Mouse (Mus musculus) liver, embryonic 11.5 days (tissue): ENCODE measurements around the gene Cemip. TPM values are rescaled to one million over a fixed set of nuclear protein-coding genes. Genes with fewer than 3 reads are reported as not detected.
A peak's percentile ranks its signal among the peaks of the same experiment; 100 is the strongest.

Experiments used
- ATAC-seq: fragments of 200-750 bp; cut with Nextera tagmentation; replicated peaks from 2 replicates; pipeline ENCODE4 v1.8.0; 2017; ENCODE audit warnings: moderate number of reproducible peaks, mild to moderate bottlenecking, moderate TSS enrichment, moderate library complexity; ENCODE audit not compliant: low FRiP score
- DNase-seq: peaks from one replicate; pipeline ENCODE4 v3.0.0-alpha.2; 2017; ENCODE audit warnings: low spot score
- H3K27ac ChIP-seq: fragments of 300-500 bp; sonication (generic); 2 replicates; pipeline ENCODE4 v1.5.1; 2014; ENCODE audit warnings: mild to moderate bottlenecking, low read depth, low read length, control low read depth
- H3K27me3 ChIP-seq: fragments of 300-500 bp; sonication (generic); replicated peaks from 2 replicates; pipeline ENCODE4 v1.6.1; 2014; ENCODE audit warnings: low read length, mixed read lengths; ENCODE audit not compliant: control insufficient read depth, insufficient read depth
- H3K36me3 ChIP-seq: fragments of 300-500 bp; sonication (generic); 2 replicates; pipeline ENCODE4 v1.6.1; 2014; ENCODE audit warnings: mild to moderate bottlenecking, low read length, moderate library complexity, mixed read lengths; ENCODE audit not compliant: control insufficient read depth, insufficient read depth
- H3K4me1 ChIP-seq: fragments of 300-500 bp; sonication (generic); replicated peaks from 2 replicates; pipeline ENCODE4 v1.6.1; 2014; ENCODE audit warnings: low read length, mixed read lengths; ENCODE audit not compliant: control insufficient read depth, insufficient read depth
- H3K4me2 ChIP-seq: fragments of 300-500 bp; sonication (generic); 2 replicates; pipeline ENCODE4 v1.6.1; 2014; ENCODE audit warnings: mild to moderate bottlenecking, control low read depth, moderate library complexity
- H3K4me3 ChIP-seq: fragments of 300-500 bp; sonication (generic); 2 replicates; pipeline ENCODE4 v1.5.1; 2014; ENCODE audit warnings: low read depth, low read length, control low read depth
- H3K9ac ChIP-seq: fragments of 300-500 bp; sonication (generic); 2 replicates; pipeline ENCODE4 v1.6.1; 2014; ENCODE audit warnings: low read depth, low read length, control low read depth
- H3K9me3 ChIP-seq: fragments of 300-500 bp; sonication (generic); 2 replicates; pipeline ENCODE4 v1.6.1; 2016; ENCODE audit warnings: low read length, inconsistent platforms, mixed read lengths; ENCODE audit not compliant: control insufficient read depth
- WGBS: fragments of 180-500 bp; shearing (Covaris S2); extraction: QIAGEN DNeasy Blood & Tissue Kit; methylation state at CpG from one replicate; pipeline ENCODE4 v1.1.7; 2014; 5-methylcytosine and 5-hydroxymethylcytosine counted together
- polyA plus RNA-seq: library from polyadenylated mRNA; unstranded; fragments of >200 nt; fragmentation: Nextera tagmentation; extraction: Ambion mirVana; gene quantifications from 2 replicates; pipeline ENCODE4 v1.2.1, GENCODE M21; 2014

The Cemip gene
- polyA plus RNA-seq, 1 experiment from 2014 or later = 0.15 TPM

DNA sequence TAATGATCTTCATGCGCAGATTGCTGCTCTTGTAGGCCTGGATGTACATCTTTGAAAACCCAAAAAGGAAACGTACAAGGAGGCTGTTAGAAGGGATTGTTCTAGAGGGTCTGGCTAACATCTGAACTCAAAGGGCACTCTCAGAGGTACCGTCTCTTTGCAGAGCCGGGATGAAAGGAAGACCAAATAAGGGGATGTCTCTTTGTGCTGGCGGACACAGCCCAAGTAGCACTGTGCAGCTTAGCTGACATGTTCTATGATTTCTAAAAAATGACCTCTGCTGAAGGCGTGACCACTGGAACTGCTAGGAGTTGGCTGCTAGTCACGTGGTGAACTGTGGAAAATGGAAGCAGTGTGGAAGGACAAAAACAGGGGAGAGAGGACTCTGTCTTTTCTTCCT, 137.6 kb downstream of the Cemip start:
- WGBS = 70% methylated on average over 7 of the region's 7 CpGs
- no peak overlapping the region for H3K27ac ChIP-seq

DNA sequence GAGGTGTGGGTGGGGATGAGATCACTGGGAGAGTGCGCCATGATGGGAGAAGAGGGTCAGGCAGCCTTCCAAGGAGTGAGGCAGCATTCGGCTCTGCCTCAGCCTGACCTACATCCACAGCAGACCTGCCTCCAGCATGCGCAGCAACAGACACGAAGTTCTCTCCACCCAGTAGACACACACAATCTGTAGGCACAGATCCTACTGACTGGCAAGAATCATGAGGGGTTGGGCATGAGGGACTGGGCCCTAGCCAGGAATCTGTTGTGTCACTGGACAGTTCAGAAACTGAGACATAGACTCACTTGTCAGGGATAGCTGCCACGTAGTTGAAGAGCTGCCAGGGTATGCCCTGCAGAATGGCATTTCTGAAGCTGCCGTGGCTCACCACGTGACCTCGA, 144.6 kb downstream of the Cemip start:
- H3K36me3 ChIP-seq = no peaks in the 10 kb centered on the region
- no peak overlapping the region for H3K9ac ChIP-seq
- no peak overlapping the region for H3K4me3 ChIP-seq
- no peaks in the 10 kb centered on the region for H3K9me3 ChIP-seq
- H3K27ac ChIP-seq = no peak overlapping the region
- H3K4me1 ChIP-seq = no peaks in the 10 kb centered on the region
- ATAC-seq (no peak), DNase-seq (no peak)
- WGBS = 79% methylated on average over 8 of the region's 8 CpGs
- no peak overlapping the region for H3K4me2 ChIP-seq
- no peaks in the 10 kb centered on the region for H3K27me3 ChIP-seq

More for the DNA sequence above, 137.6 kb downstream of the Cemip start:
- no peaks in the 10 kb centered on the region for H3K36me3 ChIP-seq
- no peak overlapping the region for H3K4me2 ChIP-seq
- DNase-seq = no peak
- H3K9me3 ChIP-seq = no peaks in the 10 kb centered on the region
- H3K27me3 ChIP-seq = no peaks in the 10 kb centered on the region
- no peak overlapping the region for H3K9ac ChIP-seq
- no peaks in the 10 kb centered on the region for H3K4me1 ChIP-seq
- H3K4me3 ChIP-seq = no peak overlapping the region
- ATAC-seq = no peak

DNA sequence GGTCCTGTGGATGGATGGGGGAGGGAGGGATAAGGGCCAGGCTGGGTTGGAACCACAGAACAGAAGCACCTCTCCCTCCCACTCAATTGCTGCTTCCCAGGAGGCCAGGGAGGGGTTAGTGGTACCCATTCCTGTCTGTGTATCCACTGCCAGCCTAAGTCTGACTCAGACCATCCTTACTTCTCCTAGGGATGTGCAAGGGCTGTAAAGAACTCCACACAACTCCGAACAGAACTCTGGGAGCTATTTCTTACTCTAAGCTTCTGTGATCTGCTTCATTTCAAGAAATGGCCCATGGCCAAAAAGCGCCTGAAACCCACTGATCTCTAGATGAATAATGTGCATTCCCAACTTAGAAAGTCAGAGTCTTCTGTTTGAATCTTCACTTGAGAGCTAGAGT, 146.2 kb downstream of the Cemip start:
- no peak overlapping the region for H3K9ac ChIP-seq
- ATAC-seq = no peak
- WGBS = 61% methylated on average over 2 of the region's 2 CpGs
- H3K27ac ChIP-seq = no peak overlapping the region
- no peak for DNase-seq
- H3K4me1 ChIP-seq = no peaks in the 10 kb centered on the region
- H3K36me3 ChIP-seq = no peaks in the 10 kb centered on the region
- H3K27me3 ChIP-seq = no peaks in the 10 kb centered on the region
- H3K9me3 ChIP-seq = no peaks in the 10 kb centered on the region
- H3K4me3 ChIP-seq = no peak overlapping the region
- H3K4me2 ChIP-seq = no peak overlapping the region

DNA sequence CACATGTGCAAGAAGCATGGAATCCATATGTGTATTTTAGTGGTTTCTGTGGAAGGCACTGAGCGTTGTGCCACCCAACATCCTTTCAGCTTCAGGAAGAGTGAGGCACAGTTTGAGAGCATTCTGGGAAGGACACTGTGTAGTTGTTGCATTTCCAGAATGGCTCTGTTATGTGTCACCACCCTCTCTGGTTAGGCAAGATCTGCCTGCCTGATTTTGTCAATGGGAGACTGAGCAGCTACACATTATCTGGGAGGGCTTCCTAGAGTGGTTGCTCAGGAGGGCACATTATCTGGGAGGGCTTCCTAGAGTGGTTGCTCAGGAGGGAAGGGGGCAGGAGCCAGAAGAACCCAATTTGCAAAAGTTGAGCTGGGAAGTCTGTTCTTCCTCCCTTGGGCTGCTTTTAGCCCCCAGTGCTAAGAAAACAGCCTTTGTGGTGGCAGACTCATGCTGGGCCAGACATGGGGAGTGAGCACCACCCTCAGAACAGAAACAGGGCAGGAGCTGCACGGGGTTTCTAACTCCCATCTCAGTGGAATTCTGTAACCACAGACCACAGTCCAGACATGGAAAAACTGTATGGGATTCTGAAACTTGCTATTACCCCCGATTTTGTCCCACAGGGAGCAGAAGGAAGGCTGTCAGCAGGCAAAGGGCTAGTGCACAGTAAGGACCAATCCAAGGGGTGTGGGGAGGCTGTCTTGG, 147.1 kb downstream of the Cemip start:
- no peak for ATAC-seq
- Histone ChIP-seq H3K27ac (no peak overlapping the region), H3K9me3 (no peaks in the 10 kb centered on the region), H3K27me3 (no peaks in the 10 kb centered on the region), H3K4me1 (no peaks in the 10 kb centered on the region), H3K36me3 (no peaks in the 10 kb centered on the region), H3K9ac (no peak overlapping the region), H3K4me2 (no peak overlapping the region), H3K4me3 (no peak overlapping the region)
- no peak for DNase-seq
- WGBS = 65% methylated on average over 3 of the region's 3 CpGs

DNA sequence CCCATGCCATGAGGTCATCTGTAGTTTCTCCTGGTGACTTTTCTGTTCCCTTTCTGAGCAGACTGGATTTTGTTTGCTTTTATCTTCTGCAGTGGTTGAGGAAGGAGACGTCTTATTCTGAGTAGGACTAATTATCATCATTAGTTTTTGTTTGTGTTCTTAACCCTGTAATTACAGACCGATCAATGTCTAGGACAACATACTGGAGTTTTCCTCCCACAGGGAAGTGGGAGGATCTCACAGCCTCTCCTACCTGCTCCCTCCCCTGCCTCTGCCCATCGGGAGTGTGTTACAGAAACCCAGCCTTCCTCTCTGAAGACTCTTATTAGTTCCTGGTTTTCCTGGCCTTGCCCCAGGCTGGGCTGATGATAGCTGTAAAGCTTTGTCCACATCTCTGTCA, 164.7 kb downstream of the Cemip start:
- WGBS = 54% methylated on average over 3 of the region's 3 CpGs
- no peaks in the 10 kb centered on the region for H3K4me1 ChIP-seq
- no peaks in the 10 kb centered on the region for H3K9me3 ChIP-seq
- no peak for DNase-seq
- no peak overlapping the region for H3K4me3 ChIP-seq
- no peaks in the 10 kb centered on the region for H3K27me3 ChIP-seq
- no peaks in the 10 kb centered on the region for H3K36me3 ChIP-seq
- no peak overlapping the region for H3K4me2 ChIP-seq
- no peak overlapping the region for H3K9ac ChIP-seq
- no peak for ATAC-seq
- no peak overlapping the region for H3K27ac ChIP-seq

DNA sequence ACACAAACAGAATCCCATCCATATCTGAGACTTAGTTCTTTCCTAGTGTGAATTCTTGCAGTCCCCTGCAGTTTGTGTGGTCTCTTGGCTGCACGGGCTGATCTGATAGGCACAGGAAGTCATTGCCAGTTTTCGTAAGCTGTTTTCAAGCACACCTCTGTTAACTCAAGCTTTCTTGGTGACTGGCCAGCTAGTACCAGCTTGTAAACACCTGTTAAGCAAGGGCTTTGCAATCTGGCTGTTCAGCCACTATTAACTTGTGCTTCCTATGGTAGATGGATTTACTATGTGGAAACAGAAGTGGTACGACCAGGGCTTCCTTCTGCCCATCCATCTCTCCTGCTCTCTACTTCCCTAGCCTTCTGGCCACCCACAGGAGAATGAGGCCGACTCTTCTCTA, 166.1 kb downstream of the Cemip start:
- no peaks in the 10 kb centered on the region for H3K9me3 ChIP-seq
- no peak overlapping the region for H3K9ac ChIP-seq
- H3K4me1 ChIP-seq = no peaks in the 10 kb centered on the region
- no peak overlapping the region for H3K4me2 ChIP-seq
- DNase-seq = no peak
- no peaks in the 10 kb centered on the region for H3K36me3 ChIP-seq
- H3K4me3 ChIP-seq = no peak overlapping the region
- ATAC-seq = no peak
- no peak overlapping the region for H3K27ac ChIP-seq
- WGBS = 61% methylated on average over 4 of the region's 4 CpGs
- H3K27me3 ChIP-seq = no peaks in the 10 kb centered on the region

DNA sequence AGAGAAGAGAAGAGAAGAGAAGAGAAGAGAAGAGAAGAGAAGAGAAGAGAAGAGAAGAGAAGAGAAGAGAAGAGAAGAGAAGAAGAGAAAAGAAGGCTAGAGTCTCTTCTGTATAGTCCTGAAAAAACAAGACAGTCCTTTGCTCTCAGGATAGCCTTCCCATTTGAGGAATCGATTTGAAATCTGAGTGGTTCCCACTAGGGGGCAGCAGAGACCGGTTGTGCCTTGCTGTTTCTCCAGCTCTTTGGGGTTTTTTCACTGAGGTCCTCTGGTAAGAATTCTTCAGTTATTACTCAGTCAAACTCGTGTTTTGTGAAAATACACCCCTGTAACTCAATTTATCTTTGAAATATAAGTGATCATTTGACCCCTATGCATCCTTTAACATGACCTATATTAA, 171.7 kb downstream of the Cemip start:
- ATAC-seq (no peak), DNase-seq (peak; percentile 69)
- H3K9me3 ChIP-seq = no peaks in the 10 kb centered on the region
- no peaks in the 10 kb centered on the region for H3K36me3 ChIP-seq
- H3K4me1 ChIP-seq = no peaks in the 10 kb centered on the region
- H3K4me3 ChIP-seq = no peak overlapping the region
- H3K9ac ChIP-seq = no peak overlapping the region
- H3K27ac ChIP-seq = no peak overlapping the region
- 0% methylated on average over 3 of the region's 3 CpGs for WGBS
- H3K4me2 ChIP-seq = no peak overlapping the region
- H3K27me3 ChIP-seq = no peaks in the 10 kb centered on the region

DNA sequence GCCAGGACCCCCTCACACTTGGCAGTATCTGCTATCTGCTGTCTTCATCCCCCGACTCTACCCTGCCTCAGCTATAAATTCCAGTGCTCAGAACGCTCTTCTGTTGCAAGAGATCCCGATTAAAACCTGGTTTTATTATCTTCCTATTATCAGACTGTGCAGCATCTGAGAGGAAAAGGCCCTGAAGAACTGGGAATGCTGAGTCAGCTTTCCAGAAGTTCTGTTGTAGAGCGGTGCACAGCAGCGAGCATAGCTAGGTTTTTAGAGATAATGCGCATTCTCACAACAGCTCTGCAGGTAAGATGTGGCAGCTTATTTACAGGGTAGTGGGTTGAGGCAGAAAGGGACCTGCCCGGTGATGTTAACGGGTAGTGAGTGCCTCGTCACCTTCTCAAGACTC, 172.3 kb downstream of the Cemip start:
- Histone ChIP-seq H3K36me3 (no peaks in the 10 kb centered on the region), H3K27ac (no peak overlapping the region), H3K4me2 (no peak overlapping the region), H3K4me1 (no peaks in the 10 kb centered on the region), H3K9ac (no peak overlapping the region), H3K9me3 (no peaks in the 10 kb centered on the region), H3K27me3 (no peaks in the 10 kb centered on the region), H3K4me3 (no peak overlapping the region)
- ATAC-seq (no peak), DNase-seq (no peak)
- 62% methylated on average over 9 of the region's 9 CpGs for WGBS

DNA sequence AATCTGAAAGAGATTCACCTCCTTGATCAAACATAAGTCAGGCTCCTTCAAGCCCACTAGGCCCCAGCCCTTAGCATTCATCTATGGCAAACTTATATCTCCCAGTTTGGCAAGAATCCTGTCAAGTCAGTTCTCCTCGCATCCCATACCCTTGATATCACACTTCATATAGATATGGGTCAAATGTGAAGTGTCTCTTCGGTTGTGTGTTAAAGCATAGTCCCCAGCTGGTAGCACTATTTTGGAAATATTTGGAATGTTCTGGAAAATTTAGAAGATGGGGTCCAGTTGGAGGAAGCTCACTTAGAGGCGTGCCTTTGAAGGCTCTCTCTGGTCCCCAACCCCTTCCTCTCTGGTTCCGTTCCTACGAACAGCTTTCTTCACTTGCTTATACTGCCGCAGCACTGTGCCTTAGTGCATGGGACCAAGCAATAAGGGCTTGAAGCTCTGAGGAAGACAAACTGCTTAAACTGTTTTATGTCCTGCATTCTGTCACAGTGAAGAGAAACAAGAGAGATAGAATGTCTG, 172.8 kb downstream of the Cemip start:
- Histone ChIP-seq H3K36me3 (no peaks in the 10 kb centered on the region), H3K4me2 (no peak overlapping the region), H3K4me1 (no peaks in the 10 kb centered on the region), H3K9ac (no peak overlapping the region), H3K27me3 (no peaks in the 10 kb centered on the region), H3K4me3 (no peak overlapping the region), H3K9me3 (no peaks in the 10 kb centered on the region), H3K27ac (no peak overlapping the region)
- no peak for DNase-seq
- ATAC-seq = no peak
- WGBS = 80% methylated on average over 6 of the region's 6 CpGs
